Mouse (Mus musculus) bone marrow macrophage, adult 2 months (primary cell): ENCODE measurements at regions not wholly inside any gene's neighbourhood (a gene's known extent, or its start where the extent isn't known, plus 50 kb on each side); places are given as distances from the start of the nearest gene placed in this dataset.

Source experiments
- CTCF ChIP-seq: IDR thresholded peaks from 2 replicates; pipeline ENCODE4 v1.5.1; 2012; ENCODE audit warnings: low read depth, mild to moderate bottlenecking, low read length, moderate library complexity
- POLR2A ChIP-seq: IDR thresholded peaks from 2 replicates; pipeline ENCODE4 v1.6.1; 2012; ENCODE audit warnings: mild to moderate bottlenecking, low read depth, low read length, borderline replicate concordance

DNA sequence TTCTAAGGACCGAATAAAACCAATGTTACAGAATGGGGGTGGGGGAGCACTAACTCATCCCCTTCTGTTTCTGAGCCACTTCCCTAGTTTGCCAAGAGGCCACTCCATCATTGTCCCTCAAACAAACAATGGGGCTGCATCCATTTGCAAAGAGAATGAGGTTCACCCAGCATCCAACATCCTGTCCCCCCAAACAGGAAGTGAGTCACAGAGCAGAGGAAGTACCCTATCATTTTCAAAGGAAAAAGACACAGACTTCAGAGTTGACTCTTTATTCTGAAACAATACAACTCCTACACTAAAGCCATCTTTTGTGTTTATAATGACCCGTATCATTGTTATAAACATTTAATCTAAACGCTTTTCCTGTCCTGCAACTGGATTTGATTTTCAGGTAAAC is 229.2 kb downstream of the Sox4 start:
- TF ChIP-seq CTCF, result no peak
- TF ChIP-seq POLR2A, result no peak
